Mouse (Mus musculus): ENCODE measurements at regions not wholly inside any gene's neighbourhood (a gene's known extent, or its start where the extent isn't known, plus 50 kb on each side); places are given as distances from the start of the nearest gene placed in this dataset.

GRCm38 (mm10) chr16:79986746-79987145 lies 895.8 kb upstream of the Tmprss15 start:
- Histone ChIP-seq H3K4me3 (ENCODE audit: low read depth, low read length) (no peak overlapping the region), H3K27ac (ENCODE audit: low read depth, low read length) (no peak overlapping the region), H3K4me2 (ENCODE audit: low read depth) (no peak overlapping the region), H3K9ac (no peak overlapping the region), H3K9me3 (ENCODE audit: low read length) (no peaks in the 10 kb centered on the region), H3K27me3 (ENCODE audit: insufficient read depth, low read length) (no peaks in the 10 kb centered on the region), H3K4me1 (ENCODE audit: insufficient read depth) (no peaks in the 10 kb centered on the region), H3K36me3 (ENCODE audit: insufficient read depth) (no peaks in the 10 kb centered on the region)
- no peak for DNase-seq
- no peak for ATAC-seq
- 70% methylated on average over 2 of the region's 2 CpGs for WGBS
- no peak for TF ChIP-seq CTCF (IDR thresholded peaks at IDR 0.05; ENCODE audit: low read depth)

- Histone ChIP-seq H3K9me3 (ENCODE audit: low read length) (no peaks in the 10 kb centered on the region), H3K9ac (no peak overlapping the region), H3K4me3 (ENCODE audit: low read depth, low read length) (no peak overlapping the region), H3K4me2 (ENCODE audit: low read depth) (no peak overlapping the region), H3K4me1 (ENCODE audit: insufficient read depth) (no peaks in the 10 kb centered on the region), H3K27me3 (ENCODE audit: insufficient read depth, low read length) (no peaks in the 10 kb centered on the region), H3K27ac (ENCODE audit: low read depth, low read length) (no peak overlapping the region), H3K36me3 (ENCODE audit: insufficient read depth) (no peaks in the 10 kb centered on the region)
- ATAC-seq (no peak), DNase-seq (peak; percentile 20)
- WGBS, result 37% methylated on average over 6 of the region's 6 CpGs
- TF ChIP-seq CTCF (IDR thresholded peaks at IDR 0.05; ENCODE audit: low read depth), result no peak
Measured at GRCm38 (mm10) chr16:79972146-79972545, 881.2 kb upstream of the Tmprss15 start.

GRCm38 (mm10) chr16:79937042-79937441 lies 846.1 kb upstream of the Tmprss15 start:
- no peak for TF ChIP-seq CTCF (IDR thresholded peaks at IDR 0.05; ENCODE audit: low read depth)
- H3K4me1 ChIP-seq (ENCODE audit: insufficient read depth), result no peaks in the 10 kb centered on the region
- no peak overlapping the region for H3K27ac ChIP-seq (ENCODE audit: low read depth, low read length)
- H3K4me3 ChIP-seq (ENCODE audit: low read depth, low read length), result no peak overlapping the region
- H3K36me3 ChIP-seq (ENCODE audit: insufficient read depth), result no peaks in the 10 kb centered on the region
- no peak overlapping the region for H3K9ac ChIP-seq
- H3K27me3 ChIP-seq (ENCODE audit: insufficient read depth, low read length), result no peaks in the 10 kb centered on the region
- ATAC-seq, result no peak
- no peaks in the 10 kb centered on the region for H3K9me3 ChIP-seq (ENCODE audit: low read length)
- H3K4me2 ChIP-seq (ENCODE audit: low read depth), result no peak overlapping the region
- 68% methylated on average over 2 of the region's 2 CpGs for WGBS
- DNase-seq, result no peak

- no peak for TF ChIP-seq CTCF (IDR thresholded peaks at IDR 0.05; ENCODE audit: low read depth)
- no peak overlapping the region for H3K27ac ChIP-seq (ENCODE audit: low read depth, low read length)
- WGBS, result 94% methylated on average over 1 of the region's 1 CpGs
- no peaks in the 10 kb centered on the region for H3K27me3 ChIP-seq (ENCODE audit: insufficient read depth, low read length)
- no peaks in the 10 kb centered on the region for H3K4me1 ChIP-seq (ENCODE audit: insufficient read depth)
- DNase-seq (no peak), ATAC-seq (no peak)
- no peak overlapping the region for H3K4me2 ChIP-seq (ENCODE audit: low read depth)
- H3K4me3 ChIP-seq (ENCODE audit: low read depth, low read length), result no peak overlapping the region
- H3K9me3 ChIP-seq (ENCODE audit: low read length), result no peaks in the 10 kb centered on the region
- H3K36me3 ChIP-seq (ENCODE audit: insufficient read depth), result no peaks in the 10 kb centered on the region
- H3K9ac ChIP-seq, result no peak overlapping the region
Measured at GRCm38 (mm10) chr16:79907126-79907525, 816.2 kb upstream of the Tmprss15 start.

- Histone ChIP-seq H3K27me3 (ENCODE audit: insufficient read depth, low read length) (no peaks in the 10 kb centered on the region), H3K36me3 (ENCODE audit: insufficient read depth) (no peaks in the 10 kb centered on the region), H3K9ac (no peak overlapping the region), H3K9me3 (ENCODE audit: low read length) (no peaks in the 10 kb centered on the region), H3K4me3 (ENCODE audit: low read depth, low read length) (no peak overlapping the region), H3K4me1 (ENCODE audit: insufficient read depth) (no peaks in the 10 kb centered on the region), H3K27ac (ENCODE audit: low read depth, low read length) (no peak overlapping the region), H3K4me2 (ENCODE audit: low read depth) (no peak overlapping the region)
- 70% methylated on average over 2 of the region's 2 CpGs for WGBS
- no peak for ATAC-seq
- TF ChIP-seq CTCF (IDR thresholded peaks at IDR 0.05; ENCODE audit: low read depth), result peak; percentile 37
- DNase-seq, result peak; percentile 46
Measured at GRCm38 (mm10) chr16:79901467-79901866, 810.6 kb upstream of the Tmprss15 start.

GRCm38 (mm10) chr16:79881855-79882254 lies 791.0 kb upstream of the Tmprss15 start:
- ATAC-seq (no peak), DNase-seq (no peak)
- no peaks in the 10 kb centered on the region for H3K4me1 ChIP-seq (ENCODE audit: insufficient read depth)
- H3K9ac ChIP-seq, result no peak overlapping the region
- H3K27me3 ChIP-seq (ENCODE audit: insufficient read depth, low read length), result no peaks in the 10 kb centered on the region
- no peak for TF ChIP-seq CTCF (IDR thresholded peaks at IDR 0.05; ENCODE audit: low read depth)
- H3K36me3 ChIP-seq (ENCODE audit: insufficient read depth), result no peaks in the 10 kb centered on the region
- no peaks in the 10 kb centered on the region for H3K9me3 ChIP-seq (ENCODE audit: low read length)
- H3K27ac ChIP-seq (ENCODE audit: low read depth, low read length), result no peak overlapping the region
- no peak overlapping the region for H3K4me3 ChIP-seq (ENCODE audit: low read depth, low read length)
- 75% methylated on average over 3 of the region's 3 CpGs for WGBS
- no peak overlapping the region for H3K4me2 ChIP-seq (ENCODE audit: low read depth)

GRCm38 (mm10) chr16:79878063-79878462 lies 787.2 kb upstream of the Tmprss15 start:
- Histone ChIP-seq H3K27me3 (ENCODE audit: insufficient read depth, low read length) (no peaks in the 10 kb centered on the region), H3K4me1 (ENCODE audit: insufficient read depth) (no peaks in the 10 kb centered on the region), H3K9ac (no peak overlapping the region), H3K27ac (ENCODE audit: low read depth, low read length) (no peak overlapping the region), H3K9me3 (ENCODE audit: low read length) (no peaks in the 10 kb centered on the region), H3K36me3 (ENCODE audit: insufficient read depth) (no peaks in the 10 kb centered on the region), H3K4me2 (ENCODE audit: low read depth) (no peak overlapping the region), H3K4me3 (ENCODE audit: low read depth, low read length) (no peak overlapping the region)
- no peak for ATAC-seq
- TF ChIP-seq CTCF (IDR thresholded peaks at IDR 0.05; ENCODE audit: low read depth), result no peak
- DNase-seq, result no peak
- 90% methylated on average over 4 of the region's 4 CpGs for WGBS

- no peaks in the 10 kb centered on the region for H3K9me3 ChIP-seq (ENCODE audit: low read length)
- no peaks in the 10 kb centered on the region for H3K27me3 ChIP-seq (ENCODE audit: insufficient read depth, low read length)
- H3K4me1 ChIP-seq (ENCODE audit: insufficient read depth), result no peaks in the 10 kb centered on the region
- H3K9ac ChIP-seq, result no peak overlapping the region
- WGBS, result 50% methylated on average over 1 of the region's 1 CpGs
- no peak overlapping the region for H3K4me3 ChIP-seq (ENCODE audit: low read depth, low read length)
- no peak overlapping the region for H3K27ac ChIP-seq (ENCODE audit: low read depth, low read length)
- ATAC-seq (peak; percentile 68), DNase-seq (peak; percentile 29)
- TF ChIP-seq CTCF (IDR thresholded peaks at IDR 0.05; ENCODE audit: low read depth), result no peak
- H3K36me3 ChIP-seq (ENCODE audit: insufficient read depth), result no peaks in the 10 kb centered on the region
- H3K4me2 ChIP-seq (ENCODE audit: low read depth), result no peak overlapping the region
Measured at GRCm38 (mm10) chr16:79876827-79877226, 785.9 kb upstream of the Tmprss15 start.

Measured in forebrain, postnatal 0 days (tissue).